Mouse (Mus musculus): Measurements from ENCODE around the gene Gm21921. TPM values are rescaled to one million over a fixed set of nuclear protein-coding genes. Genes with fewer than 3 reads are reported as not detected.
"Not testable (repeated sequence)": the region's sequence is repeated elsewhere in the genome, so short reads cannot be mapped to it uniquely, and the experiment has no call there.

The Gm21921 gene
- not detected for total RNA-seq (2018; cell fraction: chromatin; rRNA removed)
- total RNA-seq (2018; cell fraction: cytosol; rRNA removed), result not detected
- total RNA-seq (2018; cell fraction: nucleus; rRNA removed), result not detected
- polyA plus RNA-seq (2018), result not detected in 3 replicates

- not testable (repeated sequence) for H3K4me3 ChIP-seq (ENCODE audit: inconsistent target); H3K79me2 ChIP-seq (ENCODE audit: inconsistent target); H3K36me3 ChIP-seq (ENCODE audit: inconsistent target); H3K27ac ChIP-seq
- WGBS (ENCODE audit: missing documents), result no CpG with 5 or more reads among the region's 2 CpGs
Observed at GRCm38 (mm10) chrY:24796143-24796542, at the start of gene Gm21921. Gm21921 (minus strand) TSS chrY:24796243.
